Mouse (Mus musculus): ENCODE data around the gene Vwc2l.

Vwc2l gene

GRCm38 (mm10) chr1:70725655-70726066 is at the start of gene Vwc2l:
Gene Vwc2l (plus strand): TSS chr1:70725715.
- DNase-seq, result peak; percentile 7 to 11

- peak; percentile 66 to 69 for DNase-seq
Observed at GRCm38 (mm10) chr1:70692529-70692928, 33.0 kb upstream of the Vwc2l start.

- DNase-seq, result no peak
Observed at GRCm38 (mm10) chr1:70700270-70700669, 25.2 kb upstream of the Vwc2l start.

GRCm38 (mm10) chr1:70703934-70704333 is 21.6 kb upstream of the Vwc2l start:
- DNase-seq, result no peak

GRCm38 (mm10) chr1:70705821-70706220 is 19.7 kb upstream of the Vwc2l start:
- no peak for DNase-seq

GRCm38 (mm10) chr1:70725045-70725444 is 470 bp upstream of the Vwc2l start:
- DNase-seq, result no peak

GRCm38 (mm10) chr1:70787146-70787545 is 61.6 kb downstream of the Vwc2l start:
- DNase-seq, result no peak

- DNase-seq, result no peak
Observed at GRCm38 (mm10) chr1:70791636-70792035, 66.1 kb downstream of the Vwc2l start.

- DNase-seq, result no peak
Observed at GRCm38 (mm10) chr1:70795094-70795493, 69.6 kb downstream of the Vwc2l start.

GRCm38 (mm10) chr1:70803401-70803800 is 77.9 kb downstream of the Vwc2l start:
- no peak for DNase-seq

GRCm38 (mm10) chr1:70823111-70823510 is 97.6 kb downstream of the Vwc2l start:
- DNase-seq, result no peak

GRCm38 (mm10) chr1:70833262-70833661 is 107.7 kb downstream of the Vwc2l start:
- no peak for DNase-seq

- DNase-seq, result no peak
Observed at GRCm38 (mm10) chr1:70842222-70842621, 116.7 kb downstream of the Vwc2l start.

GRCm38 (mm10) chr1:70845276-70845675 is 119.8 kb downstream of the Vwc2l start:
- DNase-seq, result no peak

GRCm38 (mm10) chr1:70851633-70852390 is 126.3 kb downstream of the Vwc2l start:
- peak; percentile 5 to 21 for DNase-seq

- DNase-seq, result no peak
Observed at GRCm38 (mm10) chr1:70853446-70853845, 127.9 kb downstream of the Vwc2l start.

GRCm38 (mm10) chr1:70855912-70856311 is 130.4 kb downstream of the Vwc2l start:
- no peak for DNase-seq

GRCm38 (mm10) chr1:70861672-70862071 is 136.2 kb downstream of the Vwc2l start:
- no peak for DNase-seq

GRCm38 (mm10) chr1:70866137-70866536 is 140.6 kb downstream of the Vwc2l start:
- peak; percentile 35 to 45 for DNase-seq

GRCm38 (mm10) chr1:70880496-70880895 is 155.0 kb downstream of the Vwc2l start:
- no peak for DNase-seq

GRCm38 (mm10) chr1:70881269-70881668 is 155.8 kb downstream of the Vwc2l start:
- no peak for DNase-seq

GRCm38 (mm10) chr1:70884156-70884555 is 158.6 kb downstream of the Vwc2l start:
- DNase-seq, result no peak

- DNase-seq, result no peak
Observed at GRCm38 (mm10) chr1:70902311-70902710, 176.8 kb downstream of the Vwc2l start.

- DNase-seq, result no peak
Observed at GRCm38 (mm10) chr1:70907366-70907765, 181.9 kb downstream of the Vwc2l start.

GRCm38 (mm10) chr1:70911235-70911634 is 185.7 kb downstream of the Vwc2l start:
- no peak for DNase-seq
